Comparison of ENCODE assay signal across 9 mouse cellular contexts in genomic region chr7:16043861-16044435, GRCm38 (mm10). TPM values are rescaled to one million over a fixed set of nuclear protein-coding genes. Genes with fewer than 3 reads are reported as not detected.
DNase-seq lines count a peak whose midpoint lies in the region; ATAC-seq lines count a peak whose summit lies in the region.
"Had no signal": no experiment of that assay in that cellular context is flagged by ENCODE, and none has a peak within 500 bp of the region (broad histone marks: within the 10 kb centered on the region; RNA-seq: fewer than 3 reads in every experiment).

No protein-coding gene starts in this region.

- 0 out of 2 replicates have a peak overlapping the region, but pooled peaks have one; percentile 83 for H3K4me2 ChIP-seq in kidney, embryonic 15.5 days
- peak overlapping the region; percentile 78 for H3K4me2 ChIP-seq in hindbrain, embryonic 14.5 days (replicated peaks)
- H3K4me2 ChIP-seq in midbrain, embryonic 16.5 days (ENCODE audit: low read length), result peak overlapping the region; percentile 8; the same call in 1 of the 2 replicates

- no peak for ATAC-seq in kidney, embryonic 15.5 days (replicated peaks; ENCODE audit: low FRiP score)
- ATAC-seq in hindbrain, embryonic 14.5 days (ENCODE audit: low FRiP score), result no peak
- ATAC-seq in midbrain, embryonic 16.5 days, result no peak

- H3K36me3 ChIP-seq in kidney, embryonic 15.5 days, result no peaks in the 10 kb centered on the region
- peaks cover 8% of the 10 kb centered on the region; the same call in 1 of the 2 replicates for H3K36me3 ChIP-seq in hindbrain, embryonic 14.5 days (replicated peaks; ENCODE audit: control insufficient read depth, insufficient read depth)
- no peaks in the 10 kb centered on the region for H3K36me3 ChIP-seq in midbrain, embryonic 16.5 days (ENCODE audit: control insufficient read depth, insufficient read depth, low read length)

- no peaks in the 10 kb centered on the region for H3K9me3 ChIP-seq in kidney, embryonic 15.5 days (replicated peaks)
- H3K9me3 ChIP-seq in hindbrain, embryonic 14.5 days (ENCODE audit: control insufficient read depth, low read length), result no peaks in the 10 kb centered on the region
- no peaks in the 10 kb centered on the region for H3K9me3 ChIP-seq in midbrain, embryonic 16.5 days (replicated peaks; ENCODE audit: control insufficient read depth, low read length, poor library complexity, severe bottlenecking)

- H3K27ac ChIP-seq in kidney, embryonic 15.5 days, result peak overlapping the region; percentile 56
- peak overlapping the region; percentile 50 for H3K27ac ChIP-seq in hindbrain, embryonic 14.5 days
- peak overlapping the region; percentile 53; the same call in 1 of the 2 replicates for H3K27ac ChIP-seq in midbrain, embryonic 16.5 days (ENCODE audit: low read length)

- no peak for DNase-seq in kidney, adult 9 months
- DNase-seq in embryo, embryonic 11 days, result peak; percentile 52
- DNase-seq in hindbrain, embryonic 14.5 days (ENCODE audit: low spot score), result no peak
- no peak for DNase-seq in retina, postnatal 1 day
- DNase-seq in yolk sac, embryonic 10.5 days (ENCODE audit: low spot score), result no peak
- DNase-seq in spleen, postnatal 4 days (ENCODE audit: low spot score in 2 of 2), result no peak

- no peak overlapping the region for H3K4me3 ChIP-seq in kidney, embryonic 15.5 days (replicated peaks)
- H3K4me3 ChIP-seq in hindbrain, embryonic 14.5 days (replicated peaks; ENCODE audit: low read length), result no peak overlapping the region
- no peak overlapping the region for H3K4me3 ChIP-seq in midbrain, embryonic 16.5 days (ENCODE audit: low read depth, low read length)
- H3K4me3 ChIP-seq: myocyte had no signal

- H3K9ac ChIP-seq in kidney, embryonic 15.5 days, result no peak overlapping the region
- H3K9ac ChIP-seq in hindbrain, embryonic 14.5 days, result peak overlapping the region; percentile 38
- H3K9ac ChIP-seq in midbrain, embryonic 16.5 days (ENCODE audit: low read depth, low read length), result no peak overlapping the region; the same call in 1 of the 2 replicates

- H3K27me3 ChIP-seq in kidney, embryonic 15.5 days, result no peaks in the 10 kb centered on the region
- H3K27me3 ChIP-seq in hindbrain, embryonic 14.5 days (ENCODE audit: control insufficient read depth, insufficient read depth, low read length), result no peaks in the 10 kb centered on the region
- H3K27me3 ChIP-seq in midbrain, embryonic 16.5 days (ENCODE audit: control insufficient read depth, insufficient read depth, low read depth, low read length), result no peaks in the 10 kb centered on the region

- peaks cover 50% of the 10 kb centered on the region for H3K4me1 ChIP-seq in kidney, embryonic 15.5 days
- peaks cover 28% of the 10 kb centered on the region for H3K4me1 ChIP-seq in hindbrain, embryonic 14.5 days (replicated peaks; ENCODE audit: control insufficient read depth, insufficient read depth, low read length)
- H3K4me1 ChIP-seq in midbrain, embryonic 16.5 days (ENCODE audit: control insufficient read depth, insufficient read depth, low read length), result peaks cover 29% of the 10 kb centered on the region

- WGBS in kidney, embryonic 15.5 days, result 46% methylated on average over 3 of the region's 3 CpGs
- 3% methylated on average over 3 of the region's 3 CpGs for WGBS in hindbrain, embryonic 14.5 days
- WGBS in midbrain, embryonic 16.5 days, result 10% methylated on average over 3 of the region's 3 CpGs

RNA-seq across cellular contexts. Expression of gene Bicra, which starts 3.8 kb away (rescaled TPM):
- polyA plus RNA-seq in kidney, embryonic 15.5 days (2015; fragmentation: Nextera tagmentation; extraction: Ambion mirVana), result 7.5 and 8.1 TPM in 2 replicates
- 7.9 and 8.8 TPM in 2 replicates for polyA plus RNA-seq in hindbrain, embryonic 14.5 days (2014; fragmentation: Nextera tagmentation; extraction: Ambion mirVana)
- polyA plus RNA-seq in midbrain, embryonic 16.5 days (2015; fragmentation: Nextera tagmentation; extraction: Ambion mirVana), result 5.9 and 7.7 TPM in 2 replicates

RNA-seq across cellular contexts. Expression of gene Zfp541, which starts 17.7 kb away (rescaled TPM):
- 0.13 TPM in 1 of 2 replicates, not detected in the other for polyA plus RNA-seq in kidney, embryonic 15.5 days (2015; fragmentation: Nextera tagmentation; extraction: Ambion mirVana)
- 0.16 TPM in 2 replicates for polyA plus RNA-seq in hindbrain, embryonic 14.5 days (2014; fragmentation: Nextera tagmentation; extraction: Ambion mirVana)
- polyA plus RNA-seq in midbrain, embryonic 16.5 days (2015; fragmentation: Nextera tagmentation; extraction: Ambion mirVana), result 0.14 and 0.15 TPM in 2 replicates
- polyA plus RNA-seq: myocyte had no signal

RNA-seq across cellular contexts. Expression of gene Napa, which starts 54.3 kb away (rescaled TPM):
- polyA plus RNA-seq in kidney, embryonic 15.5 days (2015; fragmentation: Nextera tagmentation; extraction: Ambion mirVana), result 178 and 203 TPM in 2 replicates
- polyA plus RNA-seq in hindbrain, embryonic 14.5 days (2014; fragmentation: Nextera tagmentation; extraction: Ambion mirVana), result 202 and 214 TPM in 2 replicates
- polyA plus RNA-seq in midbrain, embryonic 16.5 days (2015; fragmentation: Nextera tagmentation; extraction: Ambion mirVana), result 218 and 245 TPM in 2 replicates

Comparison
In these comparisons a context has a peak if more than half of its experiments do, and no peak if none do; other contexts are left out.
1. H3K4me2 ChIP-seq: peak in every context shown above with its lines; median percentile 83 in kidney, embryonic 15.5 days; 78 in hindbrain, embryonic 14.5 days; 8 in midbrain, embryonic 16.5 days.